Mouse (Mus musculus) kidney, adult 2 months (tissue): Measurements from ENCODE around the gene Acox2. TPM values are rescaled to one million over a fixed set of nuclear protein-coding genes. Genes with fewer than 3 reads are reported as not detected.

Experiments used
- DNase-seq: peaks from one replicate; pipeline ENCODE4 v3.0.0; 2021
- H3K27ac ChIP-seq: fragments of 200-500 bp; 2 replicates; pipeline ENCODE4 v1.5.1; 2012; ENCODE audit warnings: low read depth, low read length, control low read depth, inconsistent platforms; ENCODE audit not compliant: insufficient read depth
- H3K27me3 ChIP-seq: fragments of 200-500 bp; replicated peaks from 2 replicates; pipeline ENCODE4 v1.6.1; 2012; ENCODE audit warnings: mild to moderate bottlenecking, moderate library complexity, low read length, inconsistent platforms; ENCODE audit not compliant: control insufficient read depth, insufficient read depth
- H3K36me3 ChIP-seq: fragments of 200-500 bp; 2 replicates; pipeline ENCODE4 v1.6.1; 2012; ENCODE audit warnings: mild to moderate bottlenecking, moderate library complexity, low read length, inconsistent platforms; ENCODE audit not compliant: control insufficient read depth, insufficient read depth
- H3K4me1 ChIP-seq: fragments of 200-500 bp; 2 replicates; pipeline ENCODE4 v1.6.1; 2011; ENCODE audit warnings: low read length; ENCODE audit not compliant: control insufficient read depth, insufficient read depth
- H3K4me3 ChIP-seq: fragments of 200-500 bp; 2 replicates; pipeline ENCODE4 v1.5.1; 2011; ENCODE audit warnings: mild to moderate bottlenecking, low read depth, low read length, control low read depth; ENCODE audit not compliant: insufficient read depth
- CTCF ChIP-seq: fragments of 200-500 bp; conservative IDR thresholded peaks from 2 replicates; pipeline ENCODE4 v1.5.1; 2011; ENCODE audit warnings: low read depth, mild to moderate bottlenecking, control low read depth, low read length, moderate library complexity, mixed read lengths; ENCODE audit not compliant: insufficient read depth, insufficient read length
- POLR2A ChIP-seq: fragments of 200-500 bp; IDR thresholded peaks from one replicate; pipeline ENCODE4 v1.6.1; 2011; ENCODE audit warnings: low read depth, low read length, control low read depth
- WGBS: fragments of 180-500 bp; shearing (Covaris S2); methylation state at CpG from one replicate; pipeline ENCODE4 v1.1.7; 2018; 5-methylcytosine and 5-hydroxymethylcytosine counted together
- polyA plus RNA-seq: library from polyadenylated mRNA; depleted of rRNA; stranded (reverse); fragments of >200 nt; gene quantifications from 2 replicates; pipeline ENCODE4 v1.2.3, GENCODE M21; 2012

Gene Acox2
- polyA plus RNA-seq, 1 experiment, result 190 TPM

DNA sequence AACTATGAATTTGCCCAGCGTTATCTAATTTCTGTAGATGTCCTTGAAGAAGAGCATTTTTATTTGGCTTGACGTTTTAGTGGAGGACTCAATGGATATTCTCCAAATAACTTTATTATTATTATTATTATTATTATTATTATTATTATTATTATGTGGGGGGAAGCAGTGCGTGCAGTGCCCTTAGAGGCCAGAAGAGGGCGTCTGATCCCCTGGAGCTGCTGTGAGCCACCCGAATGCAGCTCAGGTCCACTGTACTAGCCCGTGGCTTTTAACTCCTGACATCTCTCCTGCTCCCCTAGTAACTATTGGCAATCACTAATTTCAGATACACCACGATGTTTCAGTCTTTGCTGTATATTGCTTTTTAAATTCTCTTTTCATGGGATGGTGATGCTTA is 38.8 kb downstream of the Acox2 start:
- Histone ChIP-seq H3K27ac (no peak overlapping the region), H3K27me3 (no peaks in the 10 kb centered on the region), H3K36me3 (peaks cover 3% of the 10 kb centered on the region; the same call in 1 of the 2 replicates), H3K4me3 (no peak overlapping the region), H3K4me1 (peaks cover 28% of the 10 kb centered on the region)
- no peak for DNase-seq
- no peak for TF ChIP-seq POLR2A
- peak; percentile 49 for TF ChIP-seq CTCF
- 70% methylated on average over 7 of the region's 7 CpGs for whole genome bisulfite sequencing

GRCm38 (mm10) chr14:8219876-8220275 is 39.3 kb downstream of the Acox2 start:
- no peak for TF ChIP-seq POLR2A
- no peak for TF ChIP-seq CTCF
- peaks cover 30% of the 10 kb centered on the region for H3K4me1 ChIP-seq
- no peak for DNase-seq
- H3K36me3 ChIP-seq, result peaks cover 3% of the 10 kb centered on the region; the same call in 1 of the 2 replicates
- WGBS, result 74% methylated on average over 11 of the region's 11 CpGs
- H3K4me3 ChIP-seq, result no peak overlapping the region
- H3K27ac ChIP-seq, result no peak overlapping the region
- no peaks in the 10 kb centered on the region for H3K27me3 ChIP-seq

- no peaks in the 10 kb centered on the region for H3K27me3 ChIP-seq
- peak; percentile 54 for DNase-seq
- H3K27ac ChIP-seq, result peak overlapping the region; percentile 82
- H3K4me3 ChIP-seq, result 0 out of 2 replicates have a peak overlapping the region, but pooled peaks have one; percentile 19
- 34% methylated on average over 10 of the region's 10 CpGs for WGBS
- H3K36me3 ChIP-seq, result peaks cover 2% of the 10 kb centered on the region; the same call in 1 of the 2 replicates
- peaks cover 30% of the 10 kb centered on the region for H3K4me1 ChIP-seq
- TF ChIP-seq CTCF (no peak), POLR2A (no peak)
Observed at GRCm38 (mm10) chr14:8218730-8219380, 40.3 kb downstream of the Acox2 start.

DNA sequence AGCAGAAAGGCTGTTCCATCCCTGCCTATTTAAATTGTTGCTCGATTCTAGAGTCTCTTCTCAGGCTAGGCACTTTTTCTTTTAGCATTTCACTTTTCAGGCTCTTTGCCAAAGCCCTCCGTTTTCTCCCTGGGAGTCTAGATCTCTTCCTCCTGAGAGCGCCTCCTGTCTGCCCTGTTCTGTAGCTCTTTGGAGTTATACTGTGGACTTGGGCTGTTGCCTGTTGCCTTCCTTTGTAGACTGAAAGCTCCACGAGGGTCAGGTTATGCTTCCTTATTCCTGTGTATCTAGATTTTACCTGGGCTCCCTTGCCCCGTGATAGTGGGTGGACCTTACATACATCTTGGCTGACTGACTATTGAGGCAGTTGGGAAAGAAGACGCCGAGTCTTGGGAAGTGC is 40.9 kb downstream of the Acox2 start:
- H3K4me3 ChIP-seq, result no peak overlapping the region
- 47% methylated on average over 7 of the region's 7 CpGs for WGBS
- peaks cover 30% of the 10 kb centered on the region for H3K4me1 ChIP-seq
- DNase-seq, result no peak
- peak overlapping the region; percentile 82 for H3K27ac ChIP-seq
- TF ChIP-seq POLR2A, result no peak
- no peaks in the 10 kb centered on the region for H3K27me3 ChIP-seq
- H3K36me3 ChIP-seq, result no peaks in the 10 kb centered on the region; the same call in 1 of the 2 replicates

GRCm38 (mm10) chr14:8216100-8216499 is 43.1 kb downstream of the Acox2 start:
- Histone ChIP-seq H3K4me1 (peaks cover 30% of the 10 kb centered on the region), H3K27ac (peak overlapping the region; percentile 74), H3K27me3 (no peaks in the 10 kb centered on the region), H3K4me3 (no peak overlapping the region), H3K36me3 (no peaks in the 10 kb centered on the region; the same call in 1 of the 2 replicates)
- DNase-seq, result peak; percentile 39
- 44% methylated on average over 5 of the region's 5 CpGs for WGBS
- TF ChIP-seq CTCF, result no peak
- no peak for TF ChIP-seq POLR2A

DNA sequence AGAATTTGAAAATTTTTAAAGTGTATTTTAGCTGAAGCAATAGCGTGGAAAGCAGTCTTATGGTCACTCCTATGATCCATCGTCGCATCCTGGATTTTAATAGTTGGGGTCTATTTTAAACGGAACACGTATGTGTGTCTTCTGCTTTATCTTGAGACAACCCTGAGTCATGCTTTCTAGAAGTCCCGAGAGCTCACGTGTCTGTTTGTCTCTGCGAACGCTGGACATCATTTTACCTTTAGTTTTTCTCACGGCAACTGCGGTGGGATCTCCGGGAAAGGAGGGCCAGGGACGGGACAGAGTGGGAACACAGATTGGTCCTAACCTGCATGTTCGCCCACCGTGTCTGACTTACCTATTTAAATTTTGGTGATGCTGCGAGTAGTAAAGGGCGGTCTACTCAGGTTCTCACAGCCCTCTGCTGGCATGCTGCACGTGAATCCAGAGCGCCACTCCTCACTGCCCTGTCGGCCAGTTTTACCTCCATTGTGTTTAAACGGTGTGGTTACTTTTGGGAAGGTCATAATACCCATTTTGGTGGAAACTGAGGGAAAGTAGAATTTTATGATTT is 43.9 kb downstream of the Acox2 start:
- H3K27me3 ChIP-seq, result no peaks in the 10 kb centered on the region
- TF ChIP-seq CTCF (0 out of 2 replicates have a peak, but pooled peaks have one; percentile 22), POLR2A (no peak)
- H3K36me3 ChIP-seq, result no peaks in the 10 kb centered on the region
- H3K4me1 ChIP-seq, result peaks cover 30% of the 10 kb centered on the region
- WGBS, result 29% methylated on average over 21 of the region's 21 CpGs
- peak overlapping the region; percentile 38 for H3K4me3 ChIP-seq
- no peak overlapping the region for H3K27ac ChIP-seq
- DNase-seq, result peak; percentile 49

GRCm38 (mm10) chr14:8214299-8215207 is 44.6 kb downstream of the Acox2 start:
- Histone ChIP-seq H3K27me3 (no peaks in the 10 kb centered on the region), H3K4me3 (peak overlapping the region; percentile 73), H3K36me3 (no peaks in the 10 kb centered on the region), H3K27ac (peak overlapping the region; percentile 85), H3K4me1 (peaks cover 26% of the 10 kb centered on the region)
- WGBS, result 4% methylated on average over 63 of the region's 63 CpGs
- TF ChIP-seq CTCF (no peak), POLR2A (no peak)
- DNase-seq, result peak; percentile 75
